Mouse (Mus musculus) forebrain, embryonic 16.5 days (tissue): ENCODE data around the gene Tmem170. TPM values are rescaled to one million over a fixed set of nuclear protein-coding genes. Genes with fewer than 3 reads are reported as not detected.

ENCODE experiments used
- ATAC-seq: fragments of 200-750 bp; cut with Nextera tagmentation; 2 replicates; pipeline ENCODE4 v1.8.0; 2017; ENCODE audit warnings: mild to moderate bottlenecking, moderate library complexity
- H3K27ac ChIP-seq: fragments of 300-500 bp; sonication (generic); 2 replicates; pipeline ENCODE4 v1.5.1; 2014; ENCODE audit warnings: low read length, control low read depth
- H3K27me3 ChIP-seq: fragments of 300-500 bp; sonication (generic); replicated peaks from 2 replicates; pipeline ENCODE4 v1.6.1; 2014; ENCODE audit warnings: low read length; ENCODE audit not compliant: control insufficient read depth, insufficient read depth
- H3K36me3 ChIP-seq: fragments of 300-500 bp; sonication (generic); 2 replicates; pipeline ENCODE4 v1.6.1; 2014; ENCODE audit not compliant: control insufficient read depth, insufficient read depth
- H3K4me1 ChIP-seq: fragments of 300-500 bp; sonication (generic); replicated peaks from 2 replicates; pipeline ENCODE4 v1.6.1; 2014; ENCODE audit warnings: low read length; ENCODE audit not compliant: control insufficient read depth, insufficient read depth
- H3K4me2 ChIP-seq: fragments of 300-500 bp; sonication (generic); 2 replicates; pipeline ENCODE4 v1.6.1; 2014; ENCODE audit warnings: mild to moderate bottlenecking, low read length, control low read depth
- H3K4me3 ChIP-seq: fragments of 300-500 bp; sonication (generic); replicated peaks from 2 replicates; pipeline ENCODE4 v1.5.1; 2014; ENCODE audit warnings: mild to moderate bottlenecking, low read length, control low read depth
- H3K9ac ChIP-seq: fragments of 300-500 bp; sonication (generic); replicated peaks from 2 replicates; pipeline ENCODE4 v1.6.1; 2014; ENCODE audit warnings: low read depth, low read length, control low read depth
- H3K9me3 ChIP-seq: fragments of 300-500 bp; sonication (generic); 2 replicates; pipeline ENCODE4 v1.6.1; 2016; ENCODE audit warnings: low read length; ENCODE audit not compliant: control insufficient read depth
- WGBS: fragments of 180-500 bp; shearing (Covaris S2); extraction: QIAGEN DNeasy Blood & Tissue Kit; methylation state at CpG from one replicate; pipeline ENCODE4 v1.1.7; 2014; 5-methylcytosine and 5-hydroxymethylcytosine counted together
- polyA plus RNA-seq: library from polyadenylated mRNA; unstranded; fragments of >200 nt; fragmentation: Nextera tagmentation; extraction: Ambion mirVana; gene quantifications from 2 replicates; pipeline ENCODE4 v1.2.1, GENCODE M21; 2015

Gene Tmem170
- polyA plus RNA-seq = 3.6 and 3.8 TPM in 2 replicates

GRCm38 (mm10) chr8:111876355-111876948, at the start of gene Tmem170:
TSS of gene Tmem170 (minus strand) at chr8:111876750.
- Histone ChIP-seq H3K27me3 (no peaks in the 10 kb centered on the region), H3K27ac (peak within 1 kb of the TSS; percentile 63), H3K4me1 (peaks cover 8% of the 10 kb centered on the region), H3K9ac (peak within 1 kb of the TSS; percentile 71), H3K9me3 (no peaks in the 10 kb centered on the region), H3K4me2 (peak within 1 kb of the TSS; percentile 82), H3K36me3 (no peaks in the 10 kb centered on the region), H3K4me3 (peak within 1 kb of the TSS; percentile 86)
- peak; percentile 98 for ATAC-seq
- WGBS = under 1% methylated on average over 48 of the region's 53 CpGs

GRCm38 (mm10) chr8:111924976-111925375, 48.4 kb upstream of the Tmem170 start:
- H3K9me3 ChIP-seq = no peaks in the 10 kb centered on the region
- 89% methylated on average over 7 of the region's 7 CpGs for WGBS
- H3K4me1 ChIP-seq = no peaks in the 10 kb centered on the region
- no peaks in the 10 kb centered on the region for H3K27me3 ChIP-seq
- no peak for ATAC-seq
- no peak overlapping the region for H3K4me2 ChIP-seq
- no peak overlapping the region for H3K4me3 ChIP-seq
- no peak overlapping the region for H3K27ac ChIP-seq
- no peaks in the 10 kb centered on the region for H3K36me3 ChIP-seq
- H3K9ac ChIP-seq = no peak overlapping the region

- Histone ChIP-seq H3K27me3 (no peaks in the 10 kb centered on the region), H3K36me3 (no peaks in the 10 kb centered on the region), H3K27ac (no peak overlapping the region), H3K4me1 (no peaks in the 10 kb centered on the region), H3K9ac (no peak overlapping the region), H3K4me3 (no peak overlapping the region), H3K9me3 (no peaks in the 10 kb centered on the region), H3K4me2 (no peak overlapping the region)
- 20% methylated on average over 10 of the region's 10 CpGs for WGBS
- no peak for ATAC-seq
These were observed 46.8 kb upstream of the Tmem170 start for GRCm38 (mm10) chr8:111923383-111923804.

GRCm38 (mm10) chr8:111920971-111921370, 44.4 kb upstream of the Tmem170 start:
- Histone ChIP-seq H3K9me3 (no peaks in the 10 kb centered on the region), H3K4me1 (no peaks in the 10 kb centered on the region), H3K27ac (no peak overlapping the region), H3K27me3 (no peaks in the 10 kb centered on the region), H3K9ac (no peak overlapping the region), H3K4me2 (no peak overlapping the region), H3K36me3 (no peaks in the 10 kb centered on the region), H3K4me3 (no peak overlapping the region)
- ATAC-seq = no peak
- WGBS = 89% methylated on average over 4 of the region's 4 CpGs

- Histone ChIP-seq H3K9ac (no peak overlapping the region), H3K27me3 (no peaks in the 10 kb centered on the region), H3K9me3 (no peaks in the 10 kb centered on the region), H3K4me3 (no peak overlapping the region), H3K4me1 (no peaks in the 10 kb centered on the region), H3K27ac (no peak overlapping the region), H3K36me3 (no peaks in the 10 kb centered on the region), H3K4me2 (no peak overlapping the region)
- no peak for ATAC-seq
- WGBS = 96% methylated on average over 2 of the region's 2 CpGs
These were observed 43.1 kb upstream of the Tmem170 start for GRCm38 (mm10) chr8:111919663-111920062.

GRCm38 (mm10) chr8:111912860-111913432, 36.4 kb upstream of the Tmem170 start:
- Histone ChIP-seq H3K4me1 (peaks cover 30% of the 10 kb centered on the region), H3K4me2 (peak overlapping the region; percentile 26), H3K4me3 (no peak overlapping the region), H3K27ac (peak overlapping the region; percentile 66), H3K9ac (no peak overlapping the region), H3K9me3 (no peaks in the 10 kb centered on the region), H3K27me3 (no peaks in the 10 kb centered on the region), H3K36me3 (no peaks in the 10 kb centered on the region)
- 17% methylated on average over 12 of the region's 12 CpGs for WGBS
- ATAC-seq = peak; percentile 84

- peaks cover 30% of the 10 kb centered on the region for H3K4me1 ChIP-seq
- no peak overlapping the region for H3K4me3 ChIP-seq
- WGBS = 24% methylated on average over 7 of the region's 7 CpGs
- no peak for ATAC-seq
- H3K4me2 ChIP-seq = no peak overlapping the region
- H3K27ac ChIP-seq = no peak overlapping the region
- no peak overlapping the region for H3K9ac ChIP-seq
- no peaks in the 10 kb centered on the region for H3K9me3 ChIP-seq
- no peaks in the 10 kb centered on the region for H3K36me3 ChIP-seq
- no peaks in the 10 kb centered on the region for H3K27me3 ChIP-seq
These were observed 35.0 kb upstream of the Tmem170 start for GRCm38 (mm10) chr8:111911572-111911971.

GRCm38 (mm10) chr8:111909621-111910450, 33.3 kb upstream of the Tmem170 start, which contains the start of gene Chst5:
TSS of gene Chst5 (minus strand) at chr8:111910447.
- 2% methylated on average over 47 of the region's 47 CpGs for WGBS
- H3K4me3 ChIP-seq = peak within 1 kb of the TSS; percentile 49
- H3K4me2 ChIP-seq = peak within 1 kb of the TSS; percentile 92
- no peaks in the 10 kb centered on the region for H3K9me3 ChIP-seq
- H3K27ac ChIP-seq = no peak within 1 kb of the TSS
- no peaks in the 10 kb centered on the region for H3K36me3 ChIP-seq
- H3K9ac ChIP-seq = peak within 1 kb of the TSS; percentile 78
- no peaks in the 10 kb centered on the region for H3K27me3 ChIP-seq
- ATAC-seq = peak; percentile 24; the same call in 1 of the 2 replicates
- H3K4me1 ChIP-seq = peaks cover 30% of the 10 kb centered on the region

GRCm38 (mm10) chr8:111905500-111906121, 29.1 kb upstream of the Tmem170 start:
- no peak overlapping the region for H3K27ac ChIP-seq
- no peaks in the 10 kb centered on the region for H3K27me3 ChIP-seq
- WGBS = 76% methylated on average over 7 of the region's 8 CpGs
- H3K9ac ChIP-seq = no peak overlapping the region
- ATAC-seq = no peak
- H3K36me3 ChIP-seq = no peaks in the 10 kb centered on the region
- no peak overlapping the region for H3K4me3 ChIP-seq
- no peaks in the 10 kb centered on the region for H3K9me3 ChIP-seq
- no peak overlapping the region for H3K4me2 ChIP-seq
- peaks cover 10% of the 10 kb centered on the region for H3K4me1 ChIP-seq
